Mouse (Mus musculus) kidney, postnatal 14 days (tissue): ENCODE data around the gene Ttc9c.

Experiments used
- DNase-seq: peaks from one replicate; pipeline ENCODE4 v3.0.0; 2022; ENCODE audit warnings: mixed read lengths

Gene Ttc9c

GRCm38 (mm10) chr19:8829660-8830059 is 10.5 kb upstream of the Ttc9c start, which contains the start of gene AC129217.1:
AC129217.1 (plus strand) TSS chr19:8829773.
- no peak for DNase-seq

GRCm38 (mm10) chr19:8822696-8823095 is 3.6 kb upstream of the Ttc9c start:
- no peak for DNase-seq

GRCm38 (mm10) chr19:8821146-8821545 is 2.0 kb upstream of the Ttc9c start:
- DNase-seq = peak; percentile 53

- DNase-seq = no peak
Measured at GRCm38 (mm10) chr19:8820424-8820956, 1.4 kb upstream of the Ttc9c start.

- DNase-seq = peak; percentile 99
Measured at GRCm38 (mm10) chr19:8819596-8820423, 677 bp upstream of the Ttc9c start, which contains the start of gene Hnrnpul2. Hnrnpul2 (plus strand) TSS chr19:8820010.

GRCm38 (mm10) chr19:8818301-8818798 is 783 bp downstream of the Ttc9c start:
- no peak for DNase-seq

- no peak for DNase-seq
Measured at GRCm38 (mm10) chr19:8817001-8817400, 2.1 kb downstream of the Ttc9c start.

GRCm38 (mm10) chr19:8815812-8816211 is 3.3 kb downstream of the Ttc9c start:
- peak; percentile 61 for DNase-seq

- no peak for DNase-seq
Measured at GRCm38 (mm10) chr19:8806810-8807209, 12.3 kb downstream of the Ttc9c start.

- DNase-seq = no peak
Measured at GRCm38 (mm10) chr19:8803879-8804660, 15.1 kb downstream of the Ttc9c start.

GRCm38 (mm10) chr19:8803204-8803780 is 15.8 kb downstream of the Ttc9c start:
- DNase-seq = no peak

- DNase-seq = peak; percentile 97
Measured at GRCm38 (mm10) chr19:8802130-8802821, 16.9 kb downstream of the Ttc9c start, which contains the start of gene Zbtb3. Zbtb3 (plus strand) TSS chr19:8802555.

- DNase-seq = no peak
Measured at GRCm38 (mm10) chr19:8798947-8799315, 20.2 kb downstream of the Ttc9c start.

GRCm38 (mm10) chr19:8798264-8798946 is 20.7 kb downstream of the Ttc9c start, which contains the start of gene Polr2g:
Polr2g (minus strand) TSS chr19:8798577.
- peak; percentile 95 for DNase-seq

GRCm38 (mm10) chr19:8790171-8790570 is 29.0 kb downstream of the Ttc9c start:
- DNase-seq = no peak

GRCm38 (mm10) chr19:8789171-8789570 is 30.0 kb downstream of the Ttc9c start:
- DNase-seq = no peak

GRCm38 (mm10) chr19:8788521-8788920 is 30.6 kb downstream of the Ttc9c start:
- DNase-seq = no peak

- DNase-seq = peak; percentile 96
Measured at GRCm38 (mm10) chr19:8786008-8786781, 32.9 kb downstream of the Ttc9c start, which contains the start of gene Taf6l. Taf6l (minus strand) TSS chr19:8786417.

GRCm38 (mm10) chr19:8774951-8775421 is 44.1 kb downstream of the Ttc9c start:
- no peak for DNase-seq

- DNase-seq = peak; percentile 96
Measured at GRCm38 (mm10) chr19:8774086-8774835, 44.9 kb downstream of the Ttc9c start, which contains the start of gene Tmem179b. Tmem179b (minus strand) TSS chr19:8774467.
